Mouse (Mus musculus): ENCODE measurements at regions not wholly inside any gene's neighbourhood (a gene's known extent, or its start where the extent isn't known, plus 50 kb on each side); places are given as distances from the start of the nearest gene placed in this dataset.

DNA sequence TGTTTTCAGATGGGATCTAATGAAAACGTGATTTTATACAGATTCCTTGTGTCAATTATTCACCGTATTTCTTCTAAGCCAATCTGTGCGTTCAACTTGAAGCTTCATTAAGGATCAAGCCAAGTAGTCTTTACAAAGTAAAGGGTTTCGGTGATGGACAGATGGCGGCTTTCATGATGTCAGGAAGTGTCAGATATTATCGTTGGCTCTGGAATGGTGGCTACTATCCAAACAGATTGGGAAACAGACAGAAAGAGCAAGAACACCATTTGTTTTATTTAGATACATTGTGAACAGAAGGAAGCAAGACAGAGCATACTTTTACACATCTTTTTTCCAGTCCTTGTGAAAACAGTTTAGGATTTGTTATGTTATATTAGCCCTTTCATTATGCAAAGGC, 269.3 kb downstream of the Etv1 start:
- TF ChIP-seq CTCF (IDR thresholded peaks at IDR 0.05; ENCODE audit: low read depth, low read length) = no peak
- TF ChIP-seq POLR2A (IDR thresholded peaks at IDR 0.05; ENCODE audit: borderline replicate concordance, low read depth, low read length) = no peak

Data from bone marrow macrophage, adult 2 months (primary cell).